Mouse (Mus musculus) kidney, postnatal 36 days (tissue): Measurements from ENCODE around the gene Anks6.
"Not testable (repeated sequence)": the region's sequence is repeated elsewhere in the genome, so short reads cannot be mapped to it uniquely, and the experiment has no call there.

ENCODE experiments used
- DNase-seq, 2 experiments: peaks; one replicate each; pipeline ENCODE4 v3.0.0; 2021 to 2022; ENCODE audit warnings: mixed read lengths in 2 of 2

The Anks6 gene

GRCm38 (mm10) chr4:47056791-47057509, at the start of gene Anks6:
TSS of gene Anks6 (minus strand) at chr4:47057427.
- peak; percentile 83 to 88 for DNase-seq

GRCm38 (mm10) chr4:47103561-47103960, 46.3 kb upstream of the Anks6 start:
- DNase-seq = no peak

- DNase-seq = no peak
These were observed 36.4 kb upstream of the Anks6 start for GRCm38 (mm10) chr4:47093647-47094046.

- DNase-seq = no peak
These were observed 35.9 kb upstream of the Anks6 start for GRCm38 (mm10) chr4:47093161-47093560.

GRCm38 (mm10) chr4:47092387-47093021, 35.3 kb upstream of the Anks6 start:
- peak in 1 of 2 experiments; percentile 22 for DNase-seq

GRCm38 (mm10) chr4:47091493-47092386, 34.5 kb upstream of the Anks6 start, which contains the start of gene Galnt12:
TSS of gene Galnt12 (plus strand) at chr4:47091909.
- DNase-seq = peak; percentile 5 to 46

- DNase-seq = peak; percentile 61 to 63
These were observed 31.4 kb upstream of the Anks6 start for GRCm38 (mm10) chr4:47088671-47089070.

GRCm38 (mm10) chr4:47083824-47084223, 26.6 kb upstream of the Anks6 start:
- no peak for DNase-seq

- no peak for DNase-seq
These were observed 23.4 kb upstream of the Anks6 start for GRCm38 (mm10) chr4:47080647-47081010.

GRCm38 (mm10) chr4:47079997-47080646, 22.9 kb upstream of the Anks6 start:
- DNase-seq = no peak

- no peak for DNase-seq
These were observed 17.8 kb upstream of the Anks6 start for GRCm38 (mm10) chr4:47075054-47075453.

- peak; percentile 76 to 78 for DNase-seq
These were observed 3.7 kb upstream of the Anks6 start for GRCm38 (mm10) chr4:47060900-47061299.

- no peak for DNase-seq
These were observed 491 bp upstream of the Anks6 start for GRCm38 (mm10) chr4:47057510-47058325.

GRCm38 (mm10) chr4:47055570-47056080, 1.6 kb downstream of the Anks6 start:
- DNase-seq = no peak

GRCm38 (mm10) chr4:47055170-47055569, 2.1 kb downstream of the Anks6 start:
- DNase-seq = not testable (repeated sequence)

GRCm38 (mm10) chr4:47051905-47052304, 5.3 kb downstream of the Anks6 start:
- peak; percentile 52 to 60 for DNase-seq

GRCm38 (mm10) chr4:47050642-47051381, 6.4 kb downstream of the Anks6 start:
- peak; percentile 79 to 90 for DNase-seq

- peak; percentile 88 to 96 for DNase-seq
These were observed 7.1 kb downstream of the Anks6 start for GRCm38 (mm10) chr4:47050167-47050566.

GRCm38 (mm10) chr4:47049216-47049615, 8.0 kb downstream of the Anks6 start:
- DNase-seq = peak; percentile 41 to 63

- peak in 1 of 2 experiments; percentile 40 for DNase-seq
These were observed 9.5 kb downstream of the Anks6 start for GRCm38 (mm10) chr4:47047765-47048164.

GRCm38 (mm10) chr4:47046974-47047373, 10.3 kb downstream of the Anks6 start:
- DNase-seq = peak in 1 of 2 experiments; percentile 59
